Mouse (Mus musculus): ENCODE measurements around the gene Ppp6r2.

Ppp6r2 gene

GRCm38 (mm10) chr15:89275497-89275896 is 64.1 kb downstream of the Ppp6r2 start:
- DNase-seq, result no peak

GRCm38 (mm10) chr15:89277366-89277765 is 66.0 kb downstream of the Ppp6r2 start:
- no peak for DNase-seq

GRCm38 (mm10) chr15:89282546-89282945 is 71.2 kb downstream of the Ppp6r2 start:
- DNase-seq, result no peak

- DNase-seq, result no peak
Observed at GRCm38 (mm10) chr15:89284094-89284493, 72.7 kb downstream of the Ppp6r2 start.

GRCm38 (mm10) chr15:89285004-89285403 is 73.7 kb downstream of the Ppp6r2 start:
- peak; percentile 32 for DNase-seq

- no peak for DNase-seq
Observed at GRCm38 (mm10) chr15:89285478-89285877, 74.1 kb downstream of the Ppp6r2 start.

GRCm38 (mm10) chr15:89286114-89286513 is 74.8 kb downstream of the Ppp6r2 start:
- no peak for DNase-seq

GRCm38 (mm10) chr15:89286582-89286981 is 75.2 kb downstream of the Ppp6r2 start:
- no peak for DNase-seq

GRCm38 (mm10) chr15:89288227-89288767 is 76.9 kb downstream of the Ppp6r2 start:
- no peak for DNase-seq

- no peak for DNase-seq
Observed at GRCm38 (mm10) chr15:89289455-89289854, 78.1 kb downstream of the Ppp6r2 start.

- no peak for DNase-seq
Observed at GRCm38 (mm10) chr15:89291521-89291920, 80.2 kb downstream of the Ppp6r2 start.

GRCm38 (mm10) chr15:89292795-89293194 is 81.4 kb downstream of the Ppp6r2 start:
- no peak for DNase-seq

- DNase-seq, result no peak
Observed at GRCm38 (mm10) chr15:89293778-89294177, 82.4 kb downstream of the Ppp6r2 start.

- no peak for DNase-seq
Observed at GRCm38 (mm10) chr15:89295580-89296165, 84.3 kb downstream of the Ppp6r2 start.

- DNase-seq, result no peak
Observed at GRCm38 (mm10) chr15:89296465-89296864, 85.1 kb downstream of the Ppp6r2 start.

GRCm38 (mm10) chr15:89297695-89298094 is 86.3 kb downstream of the Ppp6r2 start:
- DNase-seq, result no peak

- DNase-seq, result peak; percentile 54
Observed at GRCm38 (mm10) chr15:89300180-89300579, 88.8 kb downstream of the Ppp6r2 start.

GRCm38 (mm10) chr15:89300600-89300999 is 89.2 kb downstream of the Ppp6r2 start:
- DNase-seq, result peak; percentile 28

- no peak for DNase-seq
Observed at GRCm38 (mm10) chr15:89305966-89306365, 94.6 kb downstream of the Ppp6r2 start.

- no peak for DNase-seq
Observed at GRCm38 (mm10) chr15:89307461-89307860, 96.1 kb downstream of the Ppp6r2 start.

- no peak for DNase-seq
Observed at GRCm38 (mm10) chr15:89308406-89309139, 97.2 kb downstream of the Ppp6r2 start.

- no peak for DNase-seq
Observed at GRCm38 (mm10) chr15:89309962-89310498, 98.7 kb downstream of the Ppp6r2 start.

- DNase-seq, result no peak
Observed at GRCm38 (mm10) chr15:89313359-89313758, 102.0 kb downstream of the Ppp6r2 start.

GRCm38 (mm10) chr15:89314107-89314506 is 102.8 kb downstream of the Ppp6r2 start:
- DNase-seq, result no peak
